Mouse (Mus musculus): Measurements from ENCODE around the gene Tnfrsf25.

The Tnfrsf25 gene

GRCm38 (mm10) chr4:152145473-152145872, 29.7 kb downstream of the Tnfrsf25 start:
- DNase-seq = no peak

GRCm38 (mm10) chr4:152146033-152146827, 30.5 kb downstream of the Tnfrsf25 start:
- no peak for DNase-seq

GRCm38 (mm10) chr4:152150546-152150945, 34.8 kb downstream of the Tnfrsf25 start:
- no peak for DNase-seq

DNA sequence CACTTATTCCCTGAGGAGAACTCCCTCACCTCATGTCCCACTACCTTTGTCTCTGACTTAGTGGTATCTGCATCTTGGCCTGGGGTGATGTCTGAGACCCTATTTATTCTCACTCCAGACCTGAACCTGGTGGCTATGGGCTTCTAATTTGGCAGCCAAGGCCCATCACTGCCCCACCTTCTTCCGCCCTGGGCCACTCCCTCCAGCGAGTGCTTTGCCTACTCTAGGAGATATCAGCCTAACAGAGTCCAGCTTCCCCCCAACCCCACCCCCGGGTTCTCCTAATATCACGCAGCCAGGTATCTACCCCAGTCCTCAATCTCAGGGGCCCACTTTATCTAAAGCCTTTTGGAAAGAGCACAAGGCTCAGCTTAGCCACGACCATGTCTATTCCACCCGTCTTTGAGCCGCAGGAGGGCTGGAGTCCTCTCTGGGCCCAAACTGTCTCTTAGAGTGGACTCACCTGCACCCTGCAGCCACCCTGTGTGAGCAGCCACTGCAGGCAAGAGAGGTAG, 35.8 kb downstream of the Tnfrsf25 start:
- DNase-seq = no peak

- DNase-seq = peak; percentile 86
Measured at GRCm38 (mm10) chr4:152151966-152152544, 36.3 kb downstream of the Tnfrsf25 start, which contains the start of gene Espn. Espn (minus strand) TSS chr4:152152371.

DNA sequence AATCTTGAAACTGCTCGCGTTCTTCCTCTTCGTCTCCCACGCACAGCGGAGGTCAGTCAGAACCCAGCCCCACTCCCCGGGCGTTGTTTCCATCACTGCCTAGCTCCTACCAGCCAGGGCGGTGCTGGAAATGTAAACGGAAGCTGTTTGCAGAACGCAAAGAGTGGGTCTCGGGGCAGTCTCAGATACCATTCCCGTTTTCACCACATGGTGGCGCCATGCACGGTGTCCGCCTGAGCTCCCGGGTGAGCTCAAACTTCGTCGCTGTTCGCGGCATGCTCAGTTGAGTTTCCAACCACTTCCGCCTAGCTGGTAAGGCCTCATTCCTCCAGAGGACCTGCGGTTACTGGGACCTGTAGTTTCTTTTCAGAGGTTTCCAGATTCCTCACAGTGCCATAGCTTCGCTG, 38.0 kb downstream of the Tnfrsf25 start:
- peak; percentile 87 for DNase-seq

GRCm38 (mm10) chr4:152155019-152155418, 39.3 kb downstream of the Tnfrsf25 start:
- DNase-seq = no peak

GRCm38 (mm10) chr4:152157779-152158584, 42.2 kb downstream of the Tnfrsf25 start:
- DNase-seq = peak; percentile 72

- peak; percentile 60 for DNase-seq
Measured at GRCm38 (mm10) chr4:152158585-152159284, 43.0 kb downstream of the Tnfrsf25 start, which contains the start of gene Hes2. Hes2 (plus strand) TSS chr4:152158867.

DNA sequence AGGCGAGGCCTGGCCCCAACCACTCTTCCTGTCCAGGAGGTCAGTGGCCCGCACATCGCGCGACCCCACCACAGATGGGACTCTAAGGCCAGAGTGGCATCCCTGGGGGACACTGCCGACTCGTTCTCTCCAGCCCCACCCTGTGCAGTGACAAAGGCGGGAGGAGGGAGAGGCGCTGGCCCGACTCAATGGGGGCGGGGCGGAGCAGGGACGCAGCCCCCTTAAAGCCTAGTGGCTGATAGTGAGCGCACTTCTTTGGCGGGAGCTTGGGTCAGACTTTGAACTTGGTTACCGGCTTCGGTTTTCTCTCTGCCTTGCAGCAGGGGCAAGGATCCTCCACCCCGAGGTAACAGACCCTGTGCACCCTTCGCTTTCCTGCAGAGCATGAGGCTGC, 43.5 kb downstream of the Tnfrsf25 start:
- DNase-seq = peak; percentile 60

DNA sequence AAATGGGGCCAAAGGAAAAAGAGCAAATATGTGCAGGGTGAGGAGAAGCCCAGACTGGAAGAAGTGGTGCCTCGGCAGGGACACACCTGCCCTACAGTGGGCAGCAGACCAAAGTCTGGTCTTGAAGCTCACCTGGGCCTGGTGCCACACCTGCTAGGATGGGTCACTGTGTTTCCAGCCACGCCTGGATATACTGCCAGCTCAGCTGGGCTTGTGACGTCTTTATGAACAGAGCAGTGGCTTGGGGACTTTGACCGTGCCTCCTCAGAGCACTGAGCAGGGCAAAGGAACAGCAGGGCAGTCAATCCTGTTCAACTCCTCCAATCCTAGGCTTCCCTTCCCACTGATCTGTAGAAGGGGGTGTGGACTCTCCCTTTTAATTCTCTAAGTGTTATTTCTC, 45.0 kb downstream of the Tnfrsf25 start:
- no peak for DNase-seq

DNA sequence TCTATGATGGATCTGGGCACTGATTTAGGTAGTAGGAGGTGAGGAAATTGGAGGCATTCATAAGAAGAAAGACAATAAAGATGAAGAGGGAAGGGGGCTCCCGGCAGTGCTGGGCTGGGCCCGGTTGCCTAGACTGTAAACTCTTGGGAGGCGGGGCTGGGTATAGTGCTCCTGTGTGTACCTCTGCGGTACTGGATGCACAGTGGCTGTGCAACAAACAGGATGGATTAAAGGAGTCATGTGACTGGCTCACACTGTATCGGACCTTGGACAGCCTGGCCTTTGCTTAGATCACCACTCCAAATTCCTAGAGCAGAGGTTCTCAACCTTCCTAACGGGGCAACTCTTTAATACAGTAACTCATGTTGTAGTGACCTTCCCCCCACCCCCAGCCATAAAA, 45.9 kb downstream of the Tnfrsf25 start:
- no peak for DNase-seq

DNA sequence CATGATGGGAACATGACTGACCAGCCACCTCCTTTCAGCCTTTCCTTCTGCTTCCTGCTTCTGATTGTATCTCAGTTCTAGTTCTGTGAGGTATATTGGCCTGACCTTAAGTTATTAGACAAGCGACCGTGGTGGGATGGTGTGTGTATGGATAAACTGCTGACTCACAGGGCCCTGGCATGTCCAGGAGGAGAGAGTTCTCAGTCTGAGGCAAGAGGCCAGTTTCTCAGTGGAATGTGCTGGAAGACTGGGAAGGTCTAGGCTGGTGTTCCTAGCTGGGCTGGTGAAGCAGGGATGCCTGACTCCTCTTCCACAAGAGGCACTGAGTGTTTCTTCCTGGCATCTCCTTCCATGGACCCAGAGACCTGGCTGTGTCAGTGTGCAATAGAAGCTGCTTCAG, 47.0 kb downstream of the Tnfrsf25 start:
- DNase-seq = no peak

DNA sequence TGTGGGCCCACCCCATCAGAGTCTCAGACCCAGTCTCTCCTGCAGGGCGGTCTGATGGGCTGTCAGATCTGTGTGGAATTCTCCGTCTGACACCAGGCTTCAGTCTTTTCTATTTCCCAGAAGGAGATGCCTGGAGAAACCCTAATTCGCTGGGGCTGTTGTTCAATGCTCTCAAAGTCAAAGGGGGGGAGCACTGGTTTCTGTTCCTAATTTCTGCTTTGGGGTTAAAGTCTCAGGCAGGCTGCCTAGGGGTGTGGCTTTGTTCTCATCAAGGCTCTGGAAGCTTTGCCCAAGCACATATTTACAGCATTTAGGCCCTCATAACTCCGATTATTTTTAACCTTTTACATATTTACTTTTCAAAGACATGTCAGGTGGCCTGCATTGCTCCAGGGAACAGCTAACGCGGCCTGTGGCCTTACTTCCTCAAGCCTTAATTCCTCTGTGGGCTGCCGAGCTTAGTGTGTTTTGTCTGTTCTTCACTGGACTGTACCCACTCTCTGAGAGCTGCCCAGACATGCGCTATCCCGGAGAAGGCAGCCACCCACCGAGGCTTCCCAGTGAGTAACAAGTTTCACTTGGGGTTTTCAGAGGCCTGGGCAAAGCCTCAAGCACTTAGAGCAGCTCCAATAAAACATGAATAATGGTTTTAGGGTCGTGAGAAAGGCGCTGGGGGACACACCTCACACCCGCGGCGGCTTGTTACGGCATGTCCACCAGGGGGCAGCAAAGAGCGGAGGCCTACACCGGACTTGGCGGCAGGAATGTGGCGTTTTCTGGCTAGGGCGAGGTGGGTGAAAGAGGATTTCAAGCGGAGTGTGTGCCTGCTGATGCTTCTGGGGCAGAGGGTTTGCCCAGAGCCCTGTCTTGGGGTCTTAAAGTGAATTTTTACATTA, 49.5 kb downstream of the Tnfrsf25 start:
- DNase-seq = peak; percentile 76

- peak; percentile 77 for DNase-seq
Measured at GRCm38 (mm10) chr4:152168052-152168451, 52.3 kb downstream of the Tnfrsf25 start.

DNA sequence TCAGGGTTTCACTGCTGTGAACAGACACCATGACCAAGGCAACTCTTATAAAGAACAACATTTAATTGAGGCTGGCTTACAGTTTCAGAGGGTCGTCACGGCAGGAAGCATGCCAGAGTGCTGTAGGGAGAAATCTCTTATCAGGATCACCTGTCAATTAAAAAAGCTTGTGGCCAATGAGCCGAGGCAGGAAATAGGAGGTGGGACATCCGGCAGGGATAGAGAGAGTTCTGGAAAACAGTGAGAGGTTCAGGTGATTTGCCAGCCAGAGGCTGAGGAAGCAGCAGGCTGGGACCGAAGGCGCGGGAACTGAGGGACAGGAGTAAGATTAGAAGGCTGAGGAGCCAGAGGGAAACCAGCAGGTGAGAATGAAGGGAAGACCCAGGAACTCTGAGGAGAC, 53.4 kb downstream of the Tnfrsf25 start:
- no peak for DNase-seq
